8 mouse cellular contexts compared by ENCODE assay signal in the genomic region with DNA sequence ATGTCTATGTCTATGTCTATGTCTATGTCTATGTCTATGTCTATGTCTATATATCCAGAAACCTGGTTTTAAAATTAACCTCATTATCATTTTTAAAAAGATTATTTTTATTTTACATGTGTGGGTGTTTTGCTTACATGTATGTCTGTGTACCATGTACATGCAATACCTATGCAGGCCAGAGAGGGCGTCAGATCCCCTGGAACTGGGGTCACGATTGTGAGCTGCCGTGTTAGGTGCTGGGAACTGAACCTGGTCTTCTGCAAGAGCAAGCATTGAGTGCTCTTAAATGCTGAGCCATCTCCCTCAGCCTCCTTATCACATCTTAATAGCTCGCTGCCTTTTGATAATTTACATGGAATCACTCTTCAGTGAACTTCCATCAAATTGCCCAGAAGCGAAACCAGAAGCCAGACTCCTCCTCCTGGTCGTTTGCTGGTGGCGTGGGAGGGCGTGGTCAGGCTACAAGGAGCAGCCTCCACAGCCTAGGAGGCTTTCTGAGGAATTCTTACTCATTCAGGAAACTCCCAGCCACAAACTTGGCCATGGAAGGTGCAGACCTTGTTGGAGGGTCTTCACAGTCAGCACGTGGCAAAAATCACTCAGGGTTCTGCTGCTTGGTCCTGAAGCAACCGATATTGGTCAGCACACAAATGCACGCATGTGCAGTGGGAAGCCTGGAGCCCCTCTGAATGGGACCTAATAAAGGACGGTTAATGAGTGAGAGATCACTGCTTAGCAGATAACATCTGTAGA. TPM values are rescaled to one million over a fixed set of nuclear protein-coding genes. Genes with fewer than 3 reads are reported as not detected.
DNase-seq lines count a peak whose midpoint lies in the region; ATAC-seq and TF ChIP-seq lines count a peak whose summit lies in the region.

No protein-coding gene starts in this region.

- ATAC-seq in embryonic facial prominence, embryonic 13.5 days (ENCODE audit: insufficient number of reproducible peaks, insufficient read depth, low FRiP score, low TSS enrichment, low read depth) = no peak
- no peak for ATAC-seq in liver, embryonic 15.5 days (ENCODE audit: insufficient read depth)
- ATAC-seq in stomach, postnatal 0 days (ENCODE audit: low FRiP score, low TSS enrichment) = peak; percentile 47

- peak; percentile 72 for TF ChIP-seq CTCF in testis, adult 2 months (IDR thresholded peaks at IDR 0.05; ENCODE audit: control insufficient read depth, insufficient read depth, insufficient replicate concordance, low read depth, low read length)
- peak; percentile 35; the same call in 1 of the 2 replicates for TF ChIP-seq CTCF in stomach, postnatal 0 days (IDR thresholded peaks at IDR 0.05; ENCODE audit: low read depth)

- no peaks in the 10 kb centered on the region for H3K36me3 ChIP-seq in testis, adult 2 months (ENCODE audit: control insufficient read depth, insufficient read depth, low read length)
- no peaks in the 10 kb centered on the region for H3K36me3 ChIP-seq in embryonic facial prominence, embryonic 13.5 days
- H3K36me3 ChIP-seq in liver, embryonic 15.5 days (replicated peaks) = no peaks in the 10 kb centered on the region
- H3K36me3 ChIP-seq in stomach, postnatal 0 days (ENCODE audit: control insufficient read depth, insufficient read depth, low read length) = no peaks in the 10 kb centered on the region

- TF ChIP-seq POLR2A in testis, adult 2 months (IDR thresholded peaks at IDR 0.05; ENCODE audit: control insufficient read depth, low read depth, low read length) = no peak

- no peak for DNase-seq in testis, postnatal 10 days (ENCODE audit: low spot score)
- DNase-seq in induced T-regulatory cell, adult 2 months (ENCODE audit: low read depth) = peak; percentile 26
- peak; percentile 57 for DNase-seq in stomach, postnatal 0 days (ENCODE audit: low spot score)
- DNase-seq in left cerebral cortex, postnatal 14 days (ENCODE audit: low spot score in 2 of 2) = no peak
- no peak for DNase-seq in cerebellum, adult 18-20 months

- 52% methylated on average over 12 of the region's 12 CpGs for WGBS in embryonic facial prominence, embryonic 13.5 days
- 25% methylated on average over 12 of the region's 12 CpGs for WGBS in liver, embryonic 15.5 days (ENCODE audit: insufficient replicate concordance)
- 46% methylated on average over 12 of the region's 12 CpGs for WGBS in stomach, postnatal 0 days

- H3K9me3 ChIP-seq in embryonic facial prominence, embryonic 13.5 days = 0 out of 2 replicates have a peak, but pooled peaks cover 6% of the 10 kb centered on the region
- no peaks in the 10 kb centered on the region for H3K9me3 ChIP-seq in liver, embryonic 15.5 days (replicated peaks)
- no peaks in the 10 kb centered on the region for H3K9me3 ChIP-seq in stomach, postnatal 0 days (ENCODE audit: control insufficient read depth, low read length)

- no peak for TF ChIP-seq EP300 in stomach, postnatal 0 days (optimal IDR thresholded peaks at IDR 0.05)

- intact Hi-C loops in left cerebral cortex, postnatal 14 days (cut with DNase I) = no loop called here

- H3K4me1 ChIP-seq in testis, adult 2 months (ENCODE audit: control insufficient read depth, insufficient read depth, low read length) = peaks cover 5% of the 10 kb centered on the region
- peaks cover 3% of the 10 kb centered on the region for H3K4me1 ChIP-seq in embryonic facial prominence, embryonic 13.5 days
- H3K4me1 ChIP-seq in liver, embryonic 15.5 days (replicated peaks) = peaks cover 12% of the 10 kb centered on the region; the same call in 1 of the 2 replicates
- H3K4me1 ChIP-seq in stomach, postnatal 0 days (replicated peaks; ENCODE audit: control insufficient read depth, insufficient read depth) = no peaks in the 10 kb centered on the region; the same call in 1 of the 2 replicates

- H3K4me3 ChIP-seq in testis, adult 2 months (ENCODE audit: control insufficient read depth, low read depth, low read length) = peak overlapping the region; percentile 50
- no peak overlapping the region for H3K4me3 ChIP-seq in embryonic facial prominence, embryonic 13.5 days
- H3K4me3 ChIP-seq in liver, embryonic 15.5 days (replicated peaks) = peak overlapping the region; percentile 42
- H3K4me3 ChIP-seq in stomach, postnatal 0 days (ENCODE audit: low read depth, low read length) = peak overlapping the region; percentile 12; the same call in 1 of the 2 replicates

- no peak overlapping the region for H3K4me2 ChIP-seq in embryonic facial prominence, embryonic 13.5 days
- H3K4me2 ChIP-seq in liver, embryonic 15.5 days = peak overlapping the region; percentile 61
- peak overlapping the region; percentile 42 for H3K4me2 ChIP-seq in stomach, postnatal 0 days (replicated peaks; ENCODE audit: low read depth)

- no peaks in the 10 kb centered on the region for H3K27me3 ChIP-seq in testis, adult 2 months (ENCODE audit: control insufficient read depth, insufficient read depth, low read length)
- H3K27me3 ChIP-seq in embryonic facial prominence, embryonic 13.5 days = peaks cover 16% of the 10 kb centered on the region
- H3K27me3 ChIP-seq in liver, embryonic 15.5 days = peaks cover 15% of the 10 kb centered on the region
- H3K27me3 ChIP-seq in stomach, postnatal 0 days (ENCODE audit: control insufficient read depth, insufficient read depth, low read length) = no peaks in the 10 kb centered on the region

- H3K27ac ChIP-seq in testis, adult 2 months (ENCODE audit: control insufficient read depth, insufficient read depth, low read depth, low read length) = no peak overlapping the region
- H3K27ac ChIP-seq in embryonic facial prominence, embryonic 13.5 days = no peak overlapping the region
- H3K27ac ChIP-seq in liver, embryonic 15.5 days (replicated peaks) = no peak overlapping the region; the same call in 1 of the 2 replicates
- H3K27ac ChIP-seq in stomach, postnatal 0 days (replicated peaks) = no peak overlapping the region

- 0 out of 2 replicates have a peak overlapping the region, but pooled peaks have one; percentile 6 for H3K9ac ChIP-seq in embryonic facial prominence, embryonic 13.5 days
- no peak overlapping the region for H3K9ac ChIP-seq in liver, embryonic 15.5 days
- no peak overlapping the region; the same call in 1 of the 2 replicates for H3K9ac ChIP-seq in stomach, postnatal 0 days (ENCODE audit: low read length)

RNA-seq across cellular contexts. Expression of gene Flt1, which starts 32.2 kb away (rescaled TPM):
- 1.00 and 1.1 TPM in 2 replicates for polyA plus RNA-seq in testis, adult 2 months (2012; rRNA removed)
- 8.8 and 10.0 TPM in 2 replicates for polyA plus RNA-seq in embryonic facial prominence, embryonic 13.5 days (2015; fragmentation: Nextera tagmentation; extraction: Ambion mirVana)
- 2.9 and 3.2 TPM in 2 replicates for polyA plus RNA-seq in liver, embryonic 15.5 days (2015; fragmentation: Nextera tagmentation; extraction: Ambion mirVana)
- polyA plus RNA-seq in stomach, postnatal 0 days (2015; fragmentation: Nextera tagmentation; extraction: Ambion mirVana) = 3.9 and 4.3 TPM in 2 replicates
- total RNA-seq in left cerebral cortex, postnatal 14 days (2021) = 10 to 100 TPM; 28.9 to 35.8 TPM

Comparison
In these comparisons a context has a peak if more than half of its experiments do, and no peak if none do; other contexts are left out.
1. DNase-seq: peak in induced T-regulatory cell, adult 2 months (single experiment) and stomach, postnatal 0 days (single experiment); none in testis, postnatal 10 days (single experiment), left cerebral cortex, postnatal 14 days (0 of 2) and cerebellum, adult 18-20 months (0 of 2).